Mouse (Mus musculus) testis, adult 2 months (tissue): ENCODE data around the gene Sapcd1.

Experiments used
- CTCF ChIP-seq: fragments of 200-500 bp; IDR thresholded peaks from 2 replicates; pipeline ENCODE4 v1.5.1; 2012; ENCODE audit warnings: low read depth, mild to moderate bottlenecking, inconsistent platforms, low read length, moderate library complexity; ENCODE audit not compliant: control insufficient read depth, insufficient read depth, insufficient replicate concordance
- POLR2A ChIP-seq: fragments of 200-500 bp; IDR thresholded peaks from 2 replicates; pipeline ENCODE4 v1.6.1; 2012; ENCODE audit warnings: low read depth, mild to moderate bottlenecking, inconsistent platforms, low read length, moderate library complexity; ENCODE audit not compliant: control insufficient read depth

- TF ChIP-seq POLR2A (no peak), CTCF (no peak)
Measured at GRCm38 (mm10) chr17:35070556-35071229, 42.9 kb upstream of the Sapcd1 start.
